Mouse (Mus musculus) stomach, embryonic 15.5 days (tissue): ENCODE data around the gene Hmgb3. TPM values are rescaled to one million over a fixed set of nuclear protein-coding genes. Genes with fewer than 3 reads are reported as not detected.
"Not testable (repeated sequence)": the region's sequence is repeated elsewhere in the genome, so short reads cannot be mapped to it uniquely, and the experiment has no call there.

ENCODE experiments used
- ATAC-seq: fragments of 200-750 bp; cut with Nextera tagmentation; 2 replicates; pipeline ENCODE4 v1.8.0; 2017; ENCODE audit warnings: low read depth, moderate number of reproducible peaks, moderate TSS enrichment; ENCODE audit not compliant: insufficient read depth, low FRiP score
- H3K27ac ChIP-seq: fragments of 300-500 bp; sonication (generic); 2 replicates; pipeline ENCODE4 v1.5.1; 2015; ENCODE audit warnings: mild to moderate bottlenecking, inconsistent platforms
- H3K27me3 ChIP-seq: fragments of 300-500 bp; sonication (generic); replicated peaks from 2 replicates; pipeline ENCODE4 v1.6.1; 2015; ENCODE audit warnings: inconsistent platforms
- H3K36me3 ChIP-seq: fragments of 300-500 bp; sonication (generic); 2 replicates; pipeline ENCODE4 v1.6.1; 2015; ENCODE audit warnings: inconsistent platforms
- H3K4me1 ChIP-seq: fragments of 300-500 bp; sonication (generic); 2 replicates; pipeline ENCODE4 v1.6.1; 2015; ENCODE audit warnings: inconsistent platforms
- H3K4me2 ChIP-seq: fragments of 300-500 bp; sonication (generic); 2 replicates; pipeline ENCODE4 v1.6.1; 2015; ENCODE audit warnings: mild to moderate bottlenecking, inconsistent platforms
- H3K4me3 ChIP-seq: fragments of 300-500 bp; sonication (generic); replicated peaks from 2 replicates; pipeline ENCODE4 v1.5.1; 2015; ENCODE audit warnings: inconsistent platforms
- H3K9ac ChIP-seq: fragments of 300-500 bp; sonication (generic); 2 replicates; pipeline ENCODE4 v1.6.1; 2015; ENCODE audit warnings: inconsistent platforms
- H3K9me3 ChIP-seq: fragments of 300-500 bp; sonication (generic); 2 replicates; pipeline ENCODE4 v1.6.1; 2016; ENCODE audit warnings: inconsistent platforms
- WGBS: fragments of 180-500 bp; shearing (Covaris S2); methylation state at CpG from one replicate; pipeline ENCODE4 v1.1.7; 2015; 5-methylcytosine and 5-hydroxymethylcytosine counted together
- polyA plus RNA-seq: library from polyadenylated mRNA; unstranded; fragments of >200 nt; fragmentation: Nextera tagmentation; extraction: Ambion mirVana; gene quantifications from 2 replicates; pipeline ENCODE4 v1.2.1, GENCODE M21; 2015

The Hmgb3 gene
- polyA plus RNA-seq, result 196 and 209 TPM in 2 replicates

DNA sequence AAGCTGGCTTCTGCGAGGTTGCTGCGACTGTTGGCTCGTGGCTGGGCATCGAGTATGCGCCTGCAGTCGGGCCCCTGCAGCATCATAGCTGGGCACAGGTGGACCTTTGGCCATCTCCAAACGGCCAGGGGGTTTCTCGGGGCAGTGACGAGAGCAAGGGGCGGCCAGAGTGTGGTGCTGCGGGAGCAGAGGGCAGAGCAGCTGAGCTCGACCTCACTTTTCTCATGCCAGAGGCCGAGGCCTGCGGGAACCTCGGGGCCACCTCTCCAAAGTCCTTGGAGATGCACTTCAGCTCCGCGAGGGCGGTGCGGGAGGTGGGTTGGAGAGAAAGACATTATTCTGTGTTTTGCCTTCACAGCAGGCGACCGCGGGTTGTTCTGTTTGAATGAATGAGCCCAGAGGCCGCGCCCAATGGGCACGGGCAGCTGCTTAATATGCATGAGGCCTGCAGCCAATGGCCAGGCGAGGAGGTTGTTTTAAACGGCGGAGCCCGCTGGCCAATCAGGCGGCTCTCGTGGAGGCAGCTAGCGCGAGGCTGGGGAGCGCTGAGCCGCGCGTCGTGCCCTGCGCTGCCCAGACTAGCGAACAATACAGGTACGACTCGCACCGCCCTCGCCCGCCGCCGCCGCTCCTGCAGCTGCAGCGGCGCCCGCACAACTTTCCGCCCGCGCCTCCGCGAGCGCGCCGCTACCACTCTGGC, at the start of gene Hmgb3:
Gene Hmgb3 (plus strand): TSS at position 504 of the 700 bp plus-strand sequence.
- Histone ChIP-seq H3K4me3 (peak within 1 kb of the TSS; percentile 63), H3K36me3 (no peaks in the 10 kb centered on the region), H3K4me1 (no peaks in the 10 kb centered on the region), H3K4me2 (peak within 1 kb of the TSS; percentile 73), H3K9me3 (no peaks in the 10 kb centered on the region), H3K27me3 (no peaks in the 10 kb centered on the region), H3K27ac (peak within 1 kb of the TSS; percentile 93), H3K9ac (peak within 1 kb of the TSS; percentile 61)
- WGBS, result 23% methylated on average over 59 of the region's 59 CpGs
- peak; percentile 98 for ATAC-seq

DNA sequence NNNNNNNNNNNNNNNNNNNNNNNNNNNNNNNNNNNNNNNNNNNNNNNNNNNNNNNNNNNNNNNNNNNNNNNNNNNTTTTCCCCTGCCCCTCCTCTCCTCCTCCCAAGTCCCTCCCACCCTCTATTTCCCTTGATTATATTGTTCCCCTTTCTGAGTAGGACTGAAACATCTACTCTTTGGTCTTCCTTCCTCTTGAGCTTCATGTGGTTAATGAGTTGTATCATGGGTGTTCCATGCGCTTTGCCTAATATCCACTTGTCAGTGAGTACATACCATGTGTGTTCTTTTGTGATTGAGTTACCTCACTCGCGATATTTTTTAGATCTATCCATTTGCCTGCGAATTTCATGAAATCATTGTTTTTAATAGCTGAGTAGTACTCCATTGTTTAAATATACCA, 49.1 kb upstream of the Hmgb3 start:
- H3K9ac ChIP-seq, H3K4me1 ChIP-seq, H3K4me2 ChIP-seq, H3K27me3 ChIP-seq, H3K4me3 ChIP-seq, H3K36me3 ChIP-seq, ATAC-seq, H3K27ac ChIP-seq, H3K9me3 ChIP-seq: not testable (repeated sequence)
- 88% methylated on average over 4 of the region's 4 CpGs for WGBS

DNA sequence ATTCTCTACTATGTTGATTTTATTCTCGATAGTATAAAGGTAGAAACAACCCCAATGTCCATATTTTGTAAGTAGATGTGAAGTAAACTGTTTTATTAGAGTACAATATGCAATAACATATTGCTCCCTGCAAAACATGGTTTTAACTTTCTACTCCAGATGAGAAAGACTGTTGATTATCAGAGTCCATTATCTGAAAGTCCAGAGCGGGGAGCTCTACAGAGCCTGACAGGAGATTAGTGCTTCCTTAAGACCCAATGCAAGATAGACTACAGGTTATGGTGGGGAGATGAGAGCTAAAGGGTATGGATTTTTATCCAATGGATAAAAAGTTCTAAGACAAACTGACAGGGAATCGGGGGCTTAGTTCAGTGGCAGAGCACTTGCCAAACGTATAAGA, 36.5 kb upstream of the Hmgb3 start:
- H3K9ac ChIP-seq, result no peak overlapping the region
- no peaks in the 10 kb centered on the region for H3K27me3 ChIP-seq
- no peaks in the 10 kb centered on the region for H3K36me3 ChIP-seq
- H3K27ac ChIP-seq, result no peak overlapping the region
- 77% methylated on average over 4 of the region's 4 CpGs for WGBS
- H3K4me1 ChIP-seq, result no peaks in the 10 kb centered on the region
- H3K4me3 ChIP-seq, result no peak overlapping the region
- H3K4me2 ChIP-seq, result no peak overlapping the region
- H3K9me3 ChIP-seq, result no peaks in the 10 kb centered on the region
- no peak for ATAC-seq

DNA sequence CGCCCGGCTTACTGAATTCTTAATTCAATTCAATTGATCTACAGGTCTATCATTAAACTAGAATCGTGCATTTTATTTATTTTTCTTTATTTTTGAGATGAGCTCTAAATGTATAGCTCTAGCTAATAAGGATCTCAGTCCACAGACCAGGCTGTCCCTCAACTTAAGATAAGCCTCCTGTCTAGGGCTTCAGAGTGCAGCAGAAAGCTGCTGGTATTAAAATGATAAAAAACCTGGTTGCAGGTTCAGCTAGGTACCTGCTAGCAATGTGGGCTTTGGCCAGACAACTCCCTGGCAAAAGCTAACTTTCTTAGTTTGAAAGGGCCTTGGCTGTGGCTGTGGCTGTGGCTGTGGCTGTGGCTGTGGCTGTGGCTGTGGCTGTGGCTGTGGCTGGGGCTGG, 32.8 kb upstream of the Hmgb3 start:
- Histone ChIP-seq H3K4me1 (no peaks in the 10 kb centered on the region), H3K27ac (no peak overlapping the region), H3K36me3 (no peaks in the 10 kb centered on the region), H3K9ac (no peak overlapping the region), H3K4me3 (no peak overlapping the region), H3K4me2 (no peak overlapping the region), H3K9me3 (no peaks in the 10 kb centered on the region), H3K27me3 (no peaks in the 10 kb centered on the region)
- 86% methylated on average over 3 of the region's 3 CpGs for WGBS
- no peak for ATAC-seq

DNA sequence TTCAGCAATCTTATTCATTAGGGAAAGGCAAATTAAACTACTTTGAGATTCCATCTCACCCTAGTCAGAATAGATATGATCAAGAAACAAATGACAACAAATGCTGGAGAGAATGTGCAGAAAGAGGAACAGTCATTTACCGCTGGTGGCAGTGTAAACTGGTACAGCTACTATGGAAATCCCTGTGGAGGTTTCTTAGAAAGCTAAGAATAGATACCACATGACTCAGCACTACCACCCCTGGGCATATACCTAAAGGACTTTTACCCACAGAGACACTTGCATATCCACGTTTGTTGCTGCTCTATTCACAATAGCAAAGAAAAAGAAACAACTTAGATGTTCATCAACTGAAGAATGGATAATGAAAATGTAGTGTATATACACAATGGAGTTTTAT, 31.4 kb upstream of the Hmgb3 start:
- 60% methylated on average over 2 of the region's 2 CpGs for WGBS
- ATAC-seq, result no peak

DNA sequence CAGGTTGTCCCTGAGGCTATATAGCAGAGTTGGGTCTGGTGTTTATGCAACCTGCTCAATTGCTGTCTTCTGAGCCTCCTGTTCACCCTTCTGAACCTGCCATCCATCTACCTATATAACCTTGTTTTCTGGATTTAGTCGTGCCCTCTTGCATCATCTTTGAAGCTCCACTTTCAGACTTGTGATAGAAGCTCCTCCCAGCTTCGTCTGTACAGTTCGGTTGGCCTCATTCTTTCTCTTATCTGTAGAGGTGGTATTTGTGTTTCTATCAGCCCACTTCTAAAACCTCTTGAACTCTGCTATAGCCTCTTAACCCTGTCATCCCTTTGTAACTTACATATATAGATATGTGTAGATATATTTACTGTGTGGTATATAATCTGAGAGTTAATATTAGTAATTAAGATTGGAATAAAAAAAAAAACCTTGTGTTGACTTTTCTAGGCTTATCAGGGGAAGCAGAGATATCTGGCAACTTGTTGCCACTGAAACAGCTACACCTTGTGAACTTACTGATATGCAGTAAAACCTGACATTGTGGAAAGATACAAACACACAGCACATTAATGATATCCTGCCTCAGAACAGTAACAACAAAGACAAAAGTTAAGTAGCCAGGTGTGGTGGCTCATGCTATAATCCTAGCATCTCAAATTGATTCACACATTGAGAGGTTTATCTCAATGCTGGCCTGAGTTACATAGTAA, 30.0 kb upstream of the Hmgb3 start:
- H3K27me3 ChIP-seq, result no peaks in the 10 kb centered on the region
- H3K4me1 ChIP-seq, result no peaks in the 10 kb centered on the region
- no peak overlapping the region for H3K9ac ChIP-seq
- 51% methylated on average over 3 of the region's 3 CpGs for WGBS
- H3K9me3 ChIP-seq, result no peaks in the 10 kb centered on the region
- ATAC-seq, result no peak
- H3K4me3 ChIP-seq, result no peak overlapping the region
- no peaks in the 10 kb centered on the region for H3K36me3 ChIP-seq
- no peak overlapping the region for H3K4me2 ChIP-seq
- H3K27ac ChIP-seq, result no peak overlapping the region

More for the DNA sequence above, 31.4 kb upstream of the Hmgb3 start:
- Histone ChIP-seq H3K4me3 (no peak overlapping the region), H3K27me3 (no peaks in the 10 kb centered on the region), H3K4me2 (no peak overlapping the region), H3K27ac (no peak overlapping the region), H3K9ac (no peak overlapping the region), H3K36me3 (no peaks in the 10 kb centered on the region), H3K9me3 (no peaks in the 10 kb centered on the region), H3K4me1 (no peaks in the 10 kb centered on the region)

DNA sequence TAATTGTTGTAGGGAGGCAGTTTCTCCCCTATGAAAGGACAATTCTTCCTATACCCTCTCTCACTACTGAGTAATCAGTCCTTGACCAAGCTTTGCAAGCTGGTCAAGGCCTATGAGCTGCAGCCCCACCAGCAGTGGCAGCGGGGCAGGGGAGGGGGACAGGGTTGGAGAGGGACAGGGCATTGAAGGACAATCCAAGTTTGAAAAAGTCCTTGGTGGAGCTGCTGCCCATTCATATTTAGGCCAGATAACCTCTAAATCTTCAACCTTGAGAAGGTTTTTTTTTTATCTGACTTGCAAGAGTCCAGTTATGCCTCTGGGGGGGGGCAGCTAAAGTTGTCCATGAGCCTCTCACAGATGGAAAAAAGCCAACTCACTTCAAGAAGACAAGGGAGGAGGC, 28.3 kb upstream of the Hmgb3 start:
- Histone ChIP-seq H3K36me3 (no peaks in the 10 kb centered on the region), H3K4me2 (no peak overlapping the region), H3K9ac (no peak overlapping the region), H3K27ac (no peak overlapping the region), H3K27me3 (no peaks in the 10 kb centered on the region), H3K4me3 (no peak overlapping the region), H3K4me1 (no peaks in the 10 kb centered on the region), H3K9me3 (no peaks in the 10 kb centered on the region)
- no peak for ATAC-seq
- 82% methylated on average over 1 of the region's 1 CpGs for WGBS

DNA sequence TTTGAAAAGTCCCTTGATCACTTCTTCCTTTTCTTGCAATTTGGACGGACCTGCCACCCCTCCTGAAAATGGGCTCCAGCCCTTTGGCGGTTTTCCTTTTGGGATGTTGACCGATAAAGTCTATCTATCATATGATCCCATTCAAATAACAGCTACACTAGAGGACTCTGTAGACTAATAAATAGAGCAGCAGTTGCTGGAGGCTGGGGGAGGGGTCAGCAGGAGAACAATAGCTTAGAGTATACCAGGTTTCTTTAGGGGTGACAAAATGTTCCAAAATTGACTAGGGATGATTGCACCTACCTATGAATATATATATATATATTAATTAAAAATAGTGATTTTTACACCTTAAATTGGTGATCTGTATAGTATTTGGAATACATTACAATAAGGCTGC, 27.6 kb upstream of the Hmgb3 start:
- Histone ChIP-seq H3K4me3 (no peak overlapping the region), H3K4me2 (no peak overlapping the region), H3K9ac (no peak overlapping the region), H3K9me3 (no peaks in the 10 kb centered on the region), H3K36me3 (no peaks in the 10 kb centered on the region), H3K27me3 (no peaks in the 10 kb centered on the region), H3K4me1 (no peaks in the 10 kb centered on the region), H3K27ac (no peak overlapping the region)
- 63% methylated on average over 3 of the region's 3 CpGs for WGBS
- no peak for ATAC-seq

DNA sequence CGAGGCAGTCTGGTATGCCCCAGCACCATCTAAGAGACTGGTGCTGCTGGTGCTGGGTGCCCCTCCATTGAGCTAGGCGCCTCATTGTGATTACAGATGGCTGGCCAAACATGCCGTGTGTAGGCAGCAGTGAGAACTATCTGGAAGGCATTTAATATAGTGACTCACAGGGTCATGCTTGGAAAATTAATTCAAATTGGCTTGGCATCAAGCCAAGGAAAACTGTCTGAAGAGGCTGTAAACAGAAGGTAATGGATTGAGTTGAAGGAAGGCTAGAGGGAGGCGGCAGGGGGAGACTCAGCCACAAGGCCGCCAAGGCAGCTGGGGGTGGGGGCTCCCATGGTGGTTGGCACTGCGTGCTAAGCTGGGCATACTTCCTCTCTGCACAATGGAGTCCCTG, 27.1 kb upstream of the Hmgb3 start:
- Histone ChIP-seq H3K27ac (no peak overlapping the region), H3K36me3 (no peaks in the 10 kb centered on the region), H3K4me3 (no peak overlapping the region), H3K4me2 (no peak overlapping the region), H3K4me1 (no peaks in the 10 kb centered on the region), H3K9me3 (no peaks in the 10 kb centered on the region), H3K27me3 (no peaks in the 10 kb centered on the region), H3K9ac (no peak overlapping the region)
- WGBS, result 38% methylated on average over 6 of the region's 6 CpGs
- peak; percentile 63; the same call in 1 of the 2 replicates for ATAC-seq

DNA sequence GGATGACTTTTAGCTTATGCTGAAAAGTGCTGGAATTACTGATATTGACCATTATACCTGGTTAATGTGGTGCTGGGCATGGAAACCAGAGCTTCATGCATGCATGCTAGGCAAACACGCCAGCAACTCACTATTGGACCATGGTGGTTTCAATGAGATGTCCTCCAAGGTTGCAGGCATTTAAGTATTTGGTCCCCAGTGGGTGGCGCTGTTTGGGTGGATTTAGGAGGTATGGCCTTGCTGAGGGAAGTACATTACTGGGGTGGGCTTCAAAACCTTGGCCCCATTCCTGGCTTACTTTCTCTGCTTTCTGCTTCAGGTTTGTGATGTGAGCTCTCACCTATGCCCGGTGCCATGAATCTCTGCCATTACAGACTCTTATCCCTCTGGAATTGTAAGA, 23.1 kb upstream of the Hmgb3 start:
- Histone ChIP-seq H3K4me1 (no peaks in the 10 kb centered on the region), H3K9me3 (no peaks in the 10 kb centered on the region), H3K4me3 (no peak overlapping the region), H3K36me3 (no peaks in the 10 kb centered on the region), H3K4me2 (no peak overlapping the region), H3K27ac (no peak overlapping the region), H3K27me3 (no peaks in the 10 kb centered on the region), H3K9ac (no peak overlapping the region)
- 73% methylated on average over 3 of the region's 3 CpGs for WGBS
- ATAC-seq, result no peak

DNA sequence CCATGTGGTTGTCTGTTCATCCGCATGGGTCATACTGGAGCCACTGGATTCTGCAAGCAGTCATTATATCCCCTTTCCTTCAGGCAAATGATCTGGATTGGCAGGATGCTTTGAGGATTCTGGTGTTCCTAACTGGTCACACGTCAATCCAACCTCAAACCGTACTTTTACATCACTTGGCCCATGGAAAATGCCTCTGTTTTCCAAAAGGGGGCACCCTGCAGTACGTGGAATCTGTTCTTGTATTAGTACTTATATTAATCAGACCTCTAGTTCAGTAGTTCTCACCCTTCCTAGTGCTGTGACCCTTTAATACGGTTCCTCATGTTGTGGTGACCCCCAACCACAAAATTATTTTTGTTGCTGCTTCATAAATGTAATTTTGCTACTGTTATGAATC, 21.6 kb upstream of the Hmgb3 start:
- no peak overlapping the region for H3K27ac ChIP-seq
- H3K27me3 ChIP-seq, result no peaks in the 10 kb centered on the region
- no peak overlapping the region for H3K4me2 ChIP-seq
- H3K4me1 ChIP-seq, result no peaks in the 10 kb centered on the region
- 77% methylated on average over 5 of the region's 5 CpGs for WGBS
- H3K9ac ChIP-seq, result no peak overlapping the region
- no peak for ATAC-seq
- H3K36me3 ChIP-seq, result no peaks in the 10 kb centered on the region
- no peak overlapping the region for H3K4me3 ChIP-seq
- H3K9me3 ChIP-seq, result no peaks in the 10 kb centered on the region

DNA sequence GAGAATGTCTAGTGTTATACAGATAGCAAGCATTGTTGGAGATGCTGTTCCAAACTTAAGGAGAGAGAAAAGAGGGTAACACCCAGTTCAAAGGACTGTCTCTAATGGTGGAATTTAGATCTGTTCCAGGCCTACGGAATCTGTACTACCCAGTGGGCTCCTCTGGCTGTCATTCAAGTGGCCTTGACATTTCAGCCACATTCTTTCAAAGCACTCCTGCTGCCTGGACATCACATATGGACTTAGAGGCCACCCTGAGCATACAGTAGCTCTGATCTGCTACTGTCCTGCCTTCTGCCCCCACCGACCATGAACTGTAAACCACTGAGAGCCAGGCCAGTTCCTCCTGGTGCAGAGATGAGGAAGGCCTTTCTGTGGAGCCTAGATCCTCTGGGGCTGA, 17.9 kb upstream of the Hmgb3 start:
- Histone ChIP-seq H3K9ac (no peak overlapping the region), H3K4me2 (no peak overlapping the region), H3K4me1 (no peaks in the 10 kb centered on the region), H3K27ac (no peak overlapping the region), H3K9me3 (no peaks in the 10 kb centered on the region), H3K36me3 (no peaks in the 10 kb centered on the region), H3K27me3 (no peaks in the 10 kb centered on the region), H3K4me3 (no peak overlapping the region)
- no peak for ATAC-seq
- WGBS, result 72% methylated on average over 2 of the region's 2 CpGs
